Mouse (Mus musculus): ENCODE data around the gene Utp14b. TPM values are rescaled to one million over a fixed set of nuclear protein-coding genes. Genes with fewer than 3 reads are reported as not detected.
A peak's percentile ranks its signal among the peaks of the same experiment; 100 is the strongest.

Gene Utp14b
- polyA plus RNA-seq, 1 experiment from 2014 or later, result 3.5 TPM

- ATAC-seq, result peak; percentile 91
- H3K4me1 ChIP-seq (ENCODE audit: control insufficient read depth, insufficient read depth, low read length), result no peaks in the 10 kb centered on the region
- H3K4me2 ChIP-seq (ENCODE audit: low read depth, low read length), result no peak overlapping the region
- no peak overlapping the region for H3K27ac ChIP-seq (ENCODE audit: low read length)
- no peak overlapping the region for H3K9ac ChIP-seq (ENCODE audit: low read depth, low read length)
- 39% methylated on average over 8 of the region's 8 CpGs for WGBS
- no peaks in the 10 kb centered on the region for H3K36me3 ChIP-seq (ENCODE audit: control insufficient read depth, insufficient read depth, low read length)
- H3K4me3 ChIP-seq (ENCODE audit: low read length), result no peak overlapping the region
- no peaks in the 10 kb centered on the region for H3K9me3 ChIP-seq (ENCODE audit: control insufficient read depth, low read length)
- H3K27me3 ChIP-seq (replicated peaks; ENCODE audit: control insufficient read depth, insufficient read depth, low read length), result no peaks in the 10 kb centered on the region
These were observed 10.4 kb upstream of the Utp14b start for GRCm38 (mm10) chr1:78647317-78647885.

- Histone ChIP-seq H3K27me3 (replicated peaks; ENCODE audit: control insufficient read depth, insufficient read depth, low read length) (no peaks in the 10 kb centered on the region), H3K4me2 (ENCODE audit: low read depth, low read length) (no peak overlapping the region), H3K9me3 (ENCODE audit: control insufficient read depth, low read length) (no peaks in the 10 kb centered on the region), H3K4me1 (ENCODE audit: control insufficient read depth, insufficient read depth, low read length) (no peaks in the 10 kb centered on the region), H3K9ac (ENCODE audit: low read depth, low read length) (no peak overlapping the region), H3K36me3 (ENCODE audit: control insufficient read depth, insufficient read depth, low read length) (no peaks in the 10 kb centered on the region), H3K4me3 (ENCODE audit: low read length) (no peak overlapping the region), H3K27ac (ENCODE audit: low read length) (no peak overlapping the region)
- no peak for ATAC-seq
- WGBS, result 49% methylated on average over 6 of the region's 6 CpGs
These were observed 8.4 kb upstream of the Utp14b start for GRCm38 (mm10) chr1:78649269-78650061.

- no peaks in the 10 kb centered on the region for H3K36me3 ChIP-seq (ENCODE audit: control insufficient read depth, insufficient read depth, low read length)
- WGBS, result 20% methylated on average over 2 of the region's 2 CpGs
- ATAC-seq, result peak; percentile 28
- peaks cover 24% of the 10 kb centered on the region for H3K4me1 ChIP-seq (ENCODE audit: control insufficient read depth, insufficient read depth, low read length)
- H3K9ac ChIP-seq (ENCODE audit: low read depth, low read length), result no peak overlapping the region
- H3K9me3 ChIP-seq (ENCODE audit: control insufficient read depth, low read length), result no peaks in the 10 kb centered on the region
- H3K27ac ChIP-seq (ENCODE audit: low read length), result peak overlapping the region; percentile 87
- no peak overlapping the region for H3K4me2 ChIP-seq (ENCODE audit: low read depth, low read length)
- H3K27me3 ChIP-seq (replicated peaks; ENCODE audit: control insufficient read depth, insufficient read depth, low read length), result no peaks in the 10 kb centered on the region
- no peak overlapping the region for H3K4me3 ChIP-seq (ENCODE audit: low read length)
These were observed 1.4 kb upstream of the Utp14b start for GRCm38 (mm10) chr1:78656472-78656871.

GRCm38 (mm10) chr1:78657021-78657629 is 713 bp upstream of the Utp14b start:
- H3K27me3 ChIP-seq (replicated peaks; ENCODE audit: control insufficient read depth, insufficient read depth, low read length), result no peaks in the 10 kb centered on the region
- H3K36me3 ChIP-seq (ENCODE audit: control insufficient read depth, insufficient read depth, low read length), result no peaks in the 10 kb centered on the region
- no peaks in the 10 kb centered on the region for H3K9me3 ChIP-seq (ENCODE audit: control insufficient read depth, low read length)
- H3K9ac ChIP-seq (ENCODE audit: low read depth, low read length), result peak overlapping the region; percentile 74
- H3K4me2 ChIP-seq (ENCODE audit: low read depth, low read length), result peak overlapping the region; percentile 71
- no peak for ATAC-seq
- H3K27ac ChIP-seq (ENCODE audit: low read length), result peak overlapping the region; percentile 87
- peaks cover 26% of the 10 kb centered on the region for H3K4me1 ChIP-seq (ENCODE audit: control insufficient read depth, insufficient read depth, low read length)
- H3K4me3 ChIP-seq (ENCODE audit: low read length), result peak overlapping the region; percentile 98
- WGBS, result 24% methylated on average over 22 of the region's 22 CpGs

- H3K4me1 ChIP-seq (ENCODE audit: control insufficient read depth, insufficient read depth, low read length), result peaks cover 26% of the 10 kb centered on the region
- peak overlapping the region; percentile 96 for H3K27ac ChIP-seq (ENCODE audit: low read length)
- peak overlapping the region; percentile 99 for H3K9ac ChIP-seq (ENCODE audit: low read depth, low read length)
- peak overlapping the region; percentile 98 for H3K4me3 ChIP-seq (ENCODE audit: low read length)
- no peaks in the 10 kb centered on the region for H3K36me3 ChIP-seq (ENCODE audit: control insufficient read depth, insufficient read depth, low read length)
- peak overlapping the region; percentile 49 for H3K4me2 ChIP-seq (ENCODE audit: low read depth, low read length)
- H3K9me3 ChIP-seq (ENCODE audit: control insufficient read depth, low read length), result no peaks in the 10 kb centered on the region
- H3K27me3 ChIP-seq (replicated peaks; ENCODE audit: control insufficient read depth, insufficient read depth, low read length), result no peaks in the 10 kb centered on the region
- ATAC-seq, result no peak
- WGBS, result under 1% methylated on average over 20 of the region's 20 CpGs
These were observed 817 bp downstream of the Utp14b start for GRCm38 (mm10) chr1:78658441-78659269.

- no peaks in the 10 kb centered on the region for H3K9me3 ChIP-seq (ENCODE audit: control insufficient read depth, low read length)
- peaks cover 26% of the 10 kb centered on the region for H3K4me1 ChIP-seq (ENCODE audit: control insufficient read depth, insufficient read depth, low read length)
- peak overlapping the region; percentile 98 for H3K4me3 ChIP-seq (ENCODE audit: low read length)
- peak overlapping the region; percentile 49 for H3K4me2 ChIP-seq (ENCODE audit: low read depth, low read length)
- no peak for ATAC-seq
- no peaks in the 10 kb centered on the region for H3K27me3 ChIP-seq (replicated peaks; ENCODE audit: control insufficient read depth, insufficient read depth, low read length)
- H3K27ac ChIP-seq (ENCODE audit: low read length), result peak overlapping the region; percentile 51; the same call in 1 of the 2 replicates
- peak overlapping the region; percentile 99 for H3K9ac ChIP-seq (ENCODE audit: low read depth, low read length)
- 29% methylated on average over 4 of the region's 4 CpGs for WGBS
- H3K36me3 ChIP-seq (ENCODE audit: control insufficient read depth, insufficient read depth, low read length), result no peaks in the 10 kb centered on the region
These were observed 1.5 kb downstream of the Utp14b start for GRCm38 (mm10) chr1:78659270-78659823.

- Histone ChIP-seq H3K4me2 (ENCODE audit: low read depth, low read length) (no peak overlapping the region), H3K9ac (ENCODE audit: low read depth, low read length) (no peak overlapping the region), H3K27me3 (replicated peaks; ENCODE audit: control insufficient read depth, insufficient read depth, low read length) (no peaks in the 10 kb centered on the region), H3K4me1 (ENCODE audit: control insufficient read depth, insufficient read depth, low read length) (peaks cover 15% of the 10 kb centered on the region), H3K4me3 (ENCODE audit: low read length) (no peak overlapping the region), H3K9me3 (ENCODE audit: control insufficient read depth, low read length) (no peaks in the 10 kb centered on the region), H3K27ac (ENCODE audit: low read length) (no peak overlapping the region), H3K36me3 (ENCODE audit: control insufficient read depth, insufficient read depth, low read length) (peaks cover 5% of the 10 kb centered on the region; the same call in 1 of the 2 replicates)
- 71% methylated on average over 4 of the region's 4 CpGs for whole genome bisulfite sequencing
- no peak for ATAC-seq
These were observed 6.5 kb downstream of the Utp14b start for GRCm38 (mm10) chr1:78664326-78664725.

- Histone ChIP-seq H3K27me3 (replicated peaks; ENCODE audit: control insufficient read depth, insufficient read depth, low read length) (no peaks in the 10 kb centered on the region), H3K4me2 (ENCODE audit: low read depth, low read length) (no peak overlapping the region), H3K9ac (ENCODE audit: low read depth, low read length) (no peak overlapping the region), H3K9me3 (ENCODE audit: control insufficient read depth, low read length) (no peaks in the 10 kb centered on the region), H3K4me1 (ENCODE audit: control insufficient read depth, insufficient read depth, low read length) (peaks cover 6% of the 10 kb centered on the region; the same call in 1 of the 2 replicates), H3K36me3 (ENCODE audit: control insufficient read depth, insufficient read depth, low read length) (peaks cover 5% of the 10 kb centered on the region; the same call in 1 of the 2 replicates), H3K27ac (ENCODE audit: low read length) (no peak overlapping the region), H3K4me3 (ENCODE audit: low read length) (no peak overlapping the region)
- WGBS, result 96% methylated on average over 9 of the region's 9 CpGs
- no peak for ATAC-seq
These were observed 8.2 kb downstream of the Utp14b start for GRCm38 (mm10) chr1:78665954-78666499.

Data from intestine, embryonic 16.5 days (tissue).